Mouse (Mus musculus) bone marrow macrophage, adult 2 months (primary cell): ENCODE measurements around the gene Cd72.

Experiments
- CTCF ChIP-seq: IDR thresholded peaks from 2 replicates; pipeline ENCODE4 v1.5.1; 2012; ENCODE audit warnings: low read depth, mild to moderate bottlenecking, low read length, moderate library complexity
- POLR2A ChIP-seq: IDR thresholded peaks from 2 replicates; pipeline ENCODE4 v1.6.1; 2012; ENCODE audit warnings: mild to moderate bottlenecking, low read depth, low read length, borderline replicate concordance

GRCm38 (mm10) chr4:43457124-43457523, 2.7 kb upstream of the Cd72 start:
- TF ChIP-seq CTCF (no peak), POLR2A (no peak)
